Mouse (Mus musculus) midbrain, embryonic 16.5 days (tissue): ENCODE results near the gene Fgd4. TPM values are rescaled to one million over a fixed set of nuclear protein-coding genes. Genes with fewer than 3 reads are reported as not detected.
A peak's percentile ranks its signal among the peaks of the same experiment; 100 is the strongest.
"Not testable (repeated sequence)": the region's sequence is repeated elsewhere in the genome, so short reads cannot be mapped to it uniquely, and the experiment has no call there.

Experiments
- ATAC-seq: fragments of 200-750 bp; cut with Nextera tagmentation; 2 replicates; pipeline ENCODE4 v1.8.0; 2017; ENCODE audit warnings: moderate TSS enrichment
- H3K27ac ChIP-seq: fragments of 300-500 bp; sonication (generic); 2 replicates; pipeline ENCODE4 v1.5.1; 2014; ENCODE audit warnings: mild to moderate bottlenecking, low read length, mixed read lengths
- H3K27me3 ChIP-seq: fragments of 300-500 bp; sonication (generic); 2 replicates; pipeline ENCODE4 v1.6.1; 2014; ENCODE audit warnings: low read depth, low read length, mixed read lengths; ENCODE audit not compliant: control insufficient read depth, insufficient read depth
- H3K36me3 ChIP-seq: fragments of 300-500 bp; sonication (generic); 2 replicates; pipeline ENCODE4 v1.6.1; 2014; ENCODE audit warnings: mild to moderate bottlenecking, low read length, moderate library complexity, mixed read lengths; ENCODE audit not compliant: control insufficient read depth, insufficient read depth
- H3K4me1 ChIP-seq: fragments of 300-500 bp; sonication (generic); 2 replicates; pipeline ENCODE4 v1.6.1; 2014; ENCODE audit warnings: mild to moderate bottlenecking, low read length, mixed read lengths; ENCODE audit not compliant: control insufficient read depth, insufficient read depth
- H3K4me2 ChIP-seq: fragments of 300-500 bp; sonication (generic); 2 replicates; pipeline ENCODE4 v1.6.1; 2014; ENCODE audit warnings: mild to moderate bottlenecking, low read length, mixed read lengths
- H3K4me3 ChIP-seq: fragments of 300-500 bp; sonication (generic); 2 replicates; pipeline ENCODE4 v1.5.1; 2014; ENCODE audit warnings: low read depth, mild to moderate bottlenecking, low read length, moderate library complexity, mixed read lengths
- H3K9ac ChIP-seq: fragments of 300-500 bp; sonication (generic); 2 replicates; pipeline ENCODE4 v1.6.1; 2014; ENCODE audit warnings: low read depth, low read length, mixed read lengths
- H3K9me3 ChIP-seq: fragments of 300-500 bp; sonication (generic); replicated peaks from 2 replicates; pipeline ENCODE4 v1.6.1; 2014; ENCODE audit warnings: mild to moderate bottlenecking, low read length, mixed read lengths; ENCODE audit not compliant: control insufficient read depth, poor library complexity, severe bottlenecking
- WGBS: fragments of 180-500 bp; shearing (Covaris S2); extraction: QIAGEN DNeasy Blood & Tissue Kit; methylation state at CpG from one replicate; pipeline ENCODE4 v1.1.7; 2014; 5-methylcytosine and 5-hydroxymethylcytosine counted together
- polyA plus RNA-seq: library from polyadenylated mRNA; unstranded; fragments of >200 nt; fragmentation: Nextera tagmentation; extraction: Ambion mirVana; gene quantifications from 2 replicates; pipeline ENCODE4 v1.2.1, GENCODE M21; 2015

Gene Fgd4
- polyA plus RNA-seq, 1 experiment from 2014 or later = 17.0 TPM

DNA sequence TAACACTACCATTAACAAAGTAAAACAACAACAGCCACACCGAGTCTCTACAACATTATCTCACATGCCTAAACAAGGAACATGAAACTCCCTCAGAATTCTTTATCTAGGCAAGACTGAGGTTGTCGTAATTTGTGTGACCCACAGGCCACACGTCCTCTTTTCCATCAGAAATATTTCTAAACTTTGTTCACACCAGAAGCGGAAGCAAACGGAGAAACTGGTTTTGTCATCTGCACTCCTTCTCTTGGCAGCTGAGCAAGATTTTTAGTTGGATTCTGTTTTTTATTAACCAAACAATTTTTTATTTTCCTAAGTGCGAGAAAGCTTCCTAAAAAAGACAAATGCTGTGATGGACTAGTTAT, 73.6 kb downstream of the Fgd4 start:
- no peak overlapping the region for H3K4me2 ChIP-seq
- H3K4me1 ChIP-seq = peaks cover 16% of the 10 kb centered on the region
- H3K27ac ChIP-seq = no peak overlapping the region
- no peak overlapping the region for H3K4me3 ChIP-seq
- ATAC-seq = no peak
- no peaks in the 10 kb centered on the region for H3K27me3 ChIP-seq
- WGBS = 53% methylated on average over 6 of the region's 6 CpGs
- H3K9ac ChIP-seq = no peak overlapping the region
- H3K9me3 ChIP-seq = no peaks in the 10 kb centered on the region
- H3K36me3 ChIP-seq = no peaks in the 10 kb centered on the region

DNA sequence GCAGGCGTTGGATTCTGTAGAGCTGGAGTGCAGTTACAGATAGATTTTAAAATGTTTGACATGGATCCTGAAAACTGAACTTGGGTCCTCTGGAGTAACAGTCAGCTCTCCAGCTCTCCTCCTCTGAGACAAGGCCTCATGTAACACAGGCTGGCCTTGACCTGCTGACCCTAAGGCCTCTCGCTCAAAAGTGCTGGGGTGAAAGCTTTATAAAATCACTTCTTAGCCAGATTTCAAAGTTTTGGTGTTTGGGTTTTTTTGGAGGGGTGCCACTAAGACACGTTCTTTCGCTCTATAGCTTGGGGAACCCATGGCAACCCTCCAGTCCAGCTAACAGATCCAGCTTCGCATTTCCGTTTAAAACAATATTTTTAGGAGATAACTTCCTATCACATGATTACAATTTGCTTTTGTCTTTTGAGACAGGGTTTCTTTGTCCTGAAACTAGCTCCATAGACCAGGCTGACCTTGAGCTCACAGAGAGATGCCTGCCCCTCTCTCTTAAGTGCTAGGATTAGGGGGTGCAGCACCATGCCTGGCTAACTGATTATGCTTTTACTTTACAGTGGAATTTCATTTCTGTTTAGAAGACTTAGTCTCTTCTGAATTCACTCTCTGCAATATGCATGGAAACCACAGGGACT, 74.1 kb downstream of the Fgd4 start:
- Histone ChIP-seq H3K36me3 (no peaks in the 10 kb centered on the region), H3K9me3 (no peaks in the 10 kb centered on the region), H3K4me1 (peaks cover 16% of the 10 kb centered on the region), H3K4me2 (no peak overlapping the region), H3K27ac (no peak overlapping the region), H3K27me3 (no peaks in the 10 kb centered on the region), H3K9ac (no peak overlapping the region), H3K4me3 (no peak overlapping the region)
- 50% methylated on average over 6 of the region's 6 CpGs for WGBS
- ATAC-seq = no peak

DNA sequence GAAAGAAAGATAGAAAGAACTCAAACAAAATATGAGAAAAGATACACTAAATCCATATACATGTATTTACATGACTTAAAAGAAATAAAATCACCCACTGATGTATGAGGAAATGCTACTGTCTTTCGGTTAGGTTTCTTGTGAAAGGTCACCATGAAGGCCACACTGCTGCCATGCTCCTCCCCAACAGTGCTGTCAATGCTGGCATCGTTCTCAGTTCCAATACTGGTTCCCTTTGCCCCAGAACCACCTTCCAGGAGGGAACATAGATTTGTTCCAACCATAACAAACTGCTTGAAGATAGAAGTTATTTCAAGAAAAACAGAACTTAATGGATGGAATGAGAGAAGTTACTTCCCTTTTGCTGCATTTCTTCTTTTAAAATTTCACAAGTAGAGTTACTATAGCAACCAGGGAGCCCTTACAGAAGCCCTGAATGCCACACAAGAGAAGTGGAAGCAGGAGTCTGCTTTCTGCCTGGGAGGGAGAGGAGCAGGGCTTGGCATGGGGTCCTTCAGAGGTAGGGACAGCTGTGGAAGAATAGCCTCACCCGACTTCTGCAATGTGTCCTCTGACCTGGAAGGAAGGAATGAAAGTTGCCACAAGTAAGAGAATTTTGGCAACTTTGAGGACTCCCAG, 75.0 kb downstream of the Fgd4 start:
- WGBS = 58% methylated on average over 3 of the region's 3 CpGs
- Histone ChIP-seq H3K4me2 (no peak overlapping the region), H3K4me1 (peaks cover 16% of the 10 kb centered on the region), H3K4me3 (no peak overlapping the region), H3K9ac (no peak overlapping the region), H3K9me3 (no peaks in the 10 kb centered on the region), H3K27me3 (no peaks in the 10 kb centered on the region), H3K27ac (no peak overlapping the region), H3K36me3 (no peaks in the 10 kb centered on the region)
- ATAC-seq = no peak

DNA sequence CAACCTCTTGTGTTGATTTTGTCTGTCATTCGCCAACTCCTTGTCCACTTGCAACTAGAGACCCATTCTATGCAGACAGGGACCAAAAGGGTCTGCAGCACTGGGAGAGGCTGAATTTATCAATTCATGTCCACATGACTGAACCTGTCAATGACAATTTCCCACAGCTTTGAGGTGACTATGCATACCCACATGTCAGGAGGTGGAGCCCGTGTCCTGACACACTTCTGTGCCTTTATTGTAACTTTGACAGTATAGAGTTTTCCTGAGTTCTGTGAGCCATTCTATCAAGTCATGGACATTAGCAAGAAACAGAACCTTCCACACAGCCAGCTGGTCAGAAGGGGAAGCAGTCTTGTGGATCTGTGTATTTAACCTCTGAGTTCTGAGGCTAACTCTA, 76.7 kb downstream of the Fgd4 start:
- WGBS = 76% methylated on average over 2 of the region's 2 CpGs
- ATAC-seq = no peak
- peaks cover 16% of the 10 kb centered on the region for H3K4me1 ChIP-seq
- H3K4me3 ChIP-seq = no peak overlapping the region
- H3K9ac ChIP-seq = no peak overlapping the region
- no peaks in the 10 kb centered on the region for H3K36me3 ChIP-seq
- no peak overlapping the region for H3K27ac ChIP-seq
- no peak overlapping the region for H3K4me2 ChIP-seq
- H3K9me3 ChIP-seq = no peaks in the 10 kb centered on the region
- H3K27me3 ChIP-seq = no peaks in the 10 kb centered on the region

GRCm38 (mm10) chr16:16522869-16523268, 77.5 kb downstream of the Fgd4 start:
- H3K4me3 ChIP-seq = not testable (repeated sequence)

GRCm38 (mm10) chr16:16501491-16501890, 98.9 kb downstream of the Fgd4 start:
- no peak overlapping the region for H3K27ac ChIP-seq
- H3K4me1 ChIP-seq = no peaks in the 10 kb centered on the region
- no peaks in the 10 kb centered on the region for H3K9me3 ChIP-seq
- ATAC-seq = no peak
- WGBS = 95% methylated on average over 3 of the region's 3 CpGs
- H3K9ac ChIP-seq = no peak overlapping the region
- H3K4me3 ChIP-seq = no peak overlapping the region
- no peak overlapping the region for H3K4me2 ChIP-seq
- H3K27me3 ChIP-seq = no peaks in the 10 kb centered on the region
- 0 out of 2 replicates have a peak, but pooled peaks cover 5% of the 10 kb centered on the region for H3K36me3 ChIP-seq

More at GRCm38 (mm10) chr16:16522869-16523268, 77.5 kb downstream of the Fgd4 start:
- H3K9ac ChIP-seq, H3K27ac ChIP-seq, H3K4me2 ChIP-seq, H3K27me3 ChIP-seq, ATAC-seq, H3K9me3 ChIP-seq, H3K36me3 ChIP-seq: not testable (repeated sequence)
- peaks cover 12% of the 10 kb centered on the region for H3K4me1 ChIP-seq
- WGBS = 51% methylated on average over 2 of the region's 2 CpGs

GRCm38 (mm10) chr16:16500926-16501325, 99.4 kb downstream of the Fgd4 start:
- 0 out of 2 replicates have a peak, but pooled peaks cover 5% of the 10 kb centered on the region for H3K36me3 ChIP-seq
- no peaks in the 10 kb centered on the region for H3K27me3 ChIP-seq
- no peaks in the 10 kb centered on the region for H3K4me1 ChIP-seq
- no peak for ATAC-seq
- no peak overlapping the region for H3K4me2 ChIP-seq
- no peak overlapping the region for H3K27ac ChIP-seq
- no peaks in the 10 kb centered on the region for H3K9me3 ChIP-seq
- WGBS = 96% methylated on average over 2 of the region's 2 CpGs
- H3K4me3 ChIP-seq = no peak overlapping the region
- no peak overlapping the region for H3K9ac ChIP-seq

DNA sequence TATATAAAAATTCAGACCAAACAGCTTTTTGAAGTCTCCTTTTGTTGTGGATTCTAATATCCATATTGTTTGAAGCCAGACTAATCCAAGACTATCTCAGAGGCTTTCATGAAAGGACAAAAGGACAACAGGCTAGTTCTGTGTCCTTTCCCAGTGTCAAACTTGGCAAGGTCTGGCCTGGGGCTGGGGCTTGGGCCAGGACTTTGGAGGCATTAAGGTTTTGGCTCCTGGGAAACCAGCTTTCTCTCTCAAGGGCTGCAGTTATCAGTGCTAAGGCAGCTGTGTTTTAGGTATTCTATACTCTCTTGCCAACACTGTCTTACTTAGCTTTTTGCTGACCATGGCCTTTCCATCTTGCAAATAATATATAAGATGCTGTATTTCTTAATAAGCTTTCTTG, 101.6 kb downstream of the Fgd4 start:
- H3K27ac ChIP-seq = no peak overlapping the region
- H3K4me3 ChIP-seq = no peak overlapping the region
- H3K4me1 ChIP-seq = no peaks in the 10 kb centered on the region
- no peak overlapping the region for H3K9ac ChIP-seq
- H3K36me3 ChIP-seq = 0 out of 2 replicates have a peak, but pooled peaks cover 5% of the 10 kb centered on the region
- H3K4me2 ChIP-seq = no peak overlapping the region
- H3K9me3 ChIP-seq = no peaks in the 10 kb centered on the region
- ATAC-seq = peak; percentile 51; the same call in 1 of the 2 replicates
- no peaks in the 10 kb centered on the region for H3K27me3 ChIP-seq

- Histone ChIP-seq H3K4me2 (no peak overlapping the region), H3K4me1 (no peaks in the 10 kb centered on the region), H3K36me3 (peaks cover 9% of the 10 kb centered on the region), H3K9ac (no peak overlapping the region), H3K27me3 (no peaks in the 10 kb centered on the region), H3K27ac (no peak overlapping the region), H3K9me3 (no peaks in the 10 kb centered on the region), H3K4me3 (no peak overlapping the region)
- ATAC-seq = no peak
- WGBS = 91% methylated on average over 1 of the region's 1 CpGs
Observed at GRCm38 (mm10) chr16:16485523-16486043, 114.8 kb downstream of the Fgd4 start.
